Mouse (Mus musculus) liver, embryonic 13.5 days (tissue): Measurements from ENCODE around the gene Gm7358. TPM values are rescaled to one million over a fixed set of nuclear protein-coding genes. Genes with fewer than 3 reads are reported as not detected.
"Not testable (repeated sequence)": the region's sequence is repeated elsewhere in the genome, so short reads cannot be mapped to it uniquely, and the experiment has no call there.

Experiments
- ATAC-seq: fragments of 200-750 bp; cut with Nextera tagmentation; 2 replicates; pipeline ENCODE4 v1.8.0; 2017; ENCODE audit warnings: low read depth, mild to moderate bottlenecking, moderate number of reproducible peaks, moderate library complexity
- DNase-seq: peaks from one replicate; pipeline ENCODE4 v3.0.0; 2022
- H3K27ac ChIP-seq: fragments of 300-500 bp; sonication (generic); 2 replicates; pipeline ENCODE4 v1.5.1; 2015; ENCODE audit warnings: moderate library complexity, mild to moderate bottlenecking, inconsistent platforms
- H3K27me3 ChIP-seq: fragments of 300-500 bp; sonication (generic); 2 replicates; pipeline ENCODE4 v1.6.1; 2015; ENCODE audit warnings: mild to moderate bottlenecking, inconsistent platforms
- H3K36me3 ChIP-seq: fragments of 300-500 bp; sonication (generic); 2 replicates; pipeline ENCODE4 v1.6.1; 2015; ENCODE audit warnings: mild to moderate bottlenecking, inconsistent platforms
- H3K4me1 ChIP-seq: fragments of 300-500 bp; sonication (generic); replicated peaks from 2 replicates; pipeline ENCODE4 v1.6.1; 2015; ENCODE audit warnings: inconsistent platforms
- H3K4me2 ChIP-seq: fragments of 300-500 bp; sonication (generic); 2 replicates; pipeline ENCODE4 v1.6.1; 2015; ENCODE audit warnings: inconsistent platforms, mild to moderate bottlenecking, moderate library complexity
- H3K4me3 ChIP-seq: fragments of 300-500 bp; sonication (generic); replicated peaks from 2 replicates; pipeline ENCODE4 v1.5.1; 2015; ENCODE audit warnings: mild to moderate bottlenecking, inconsistent platforms
- H3K9ac ChIP-seq: fragments of 300-500 bp; sonication (generic); 2 replicates; pipeline ENCODE4 v1.6.1; 2015; ENCODE audit warnings: mild to moderate bottlenecking, inconsistent platforms
- H3K9me3 ChIP-seq: fragments of 300-500 bp; sonication (generic); replicated peaks from 2 replicates; pipeline ENCODE4 v1.6.1; 2016; ENCODE audit warnings: inconsistent platforms
- WGBS: fragments of 180-500 bp; shearing (Covaris S2); methylation state at CpG from one replicate; pipeline ENCODE4 v1.1.7; 2015; ENCODE audit not compliant: insufficient replicate concordance; 5-methylcytosine and 5-hydroxymethylcytosine counted together
- polyA plus RNA-seq: library from polyadenylated mRNA; unstranded; fragments of >200 nt; fragmentation: Nextera tagmentation; extraction: Ambion mirVana; gene quantifications from 2 replicates; pipeline ENCODE4 v1.2.1, GENCODE M21; 2015

The Gm7358 gene
- not detected in 2 replicates for polyA plus RNA-seq

GRCm38 (mm10) chr17:14059431-14059830 lies at the start of gene Gm7358:
Gm7358 (minus strand) TSS chr17:14059531.
- ATAC-seq, H3K27ac ChIP-seq, H3K9me3 ChIP-seq, H3K4me3 ChIP-seq, H3K27me3 ChIP-seq, H3K4me1 ChIP-seq, H3K9ac ChIP-seq, H3K36me3 ChIP-seq, H3K4me2 ChIP-seq, DNase-seq: not testable (repeated sequence)
- 44% methylated on average over 1 of the region's 2 CpGs for WGBS

DNA sequence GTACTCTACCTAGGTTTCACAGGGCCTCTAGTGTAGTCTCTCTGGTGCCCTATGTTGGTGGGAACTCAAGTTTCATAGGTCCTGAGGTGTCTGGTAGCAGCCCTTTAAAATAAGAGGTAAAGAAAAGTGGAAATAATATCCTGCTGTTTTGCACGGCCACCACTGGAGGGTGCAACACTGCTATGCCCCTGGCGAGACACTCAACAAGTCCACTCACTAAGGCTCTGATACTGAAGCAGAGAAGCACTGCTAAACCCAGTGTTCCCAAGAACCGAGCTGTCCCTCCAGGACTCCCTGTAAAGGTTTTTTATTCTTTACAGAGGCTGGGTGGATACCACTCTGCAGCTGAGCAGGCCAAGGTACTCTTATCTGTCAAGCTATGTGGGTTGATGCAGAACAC lies 43.7 kb upstream of the Gm7358 start:
- H3K36me3 ChIP-seq, H3K4me1 ChIP-seq, ATAC-seq, H3K27ac ChIP-seq, H3K9ac ChIP-seq, H3K4me2 ChIP-seq, H3K4me3 ChIP-seq, H3K9me3 ChIP-seq, DNase-seq, H3K27me3 ChIP-seq: not testable (repeated sequence)
- WGBS, result 15% methylated on average over 3 of the region's 3 CpGs

- not testable (repeated sequence) for H3K4me3 ChIP-seq, H3K27ac ChIP-seq, H3K4me1 ChIP-seq, DNase-seq, H3K4me2 ChIP-seq, H3K36me3 ChIP-seq, H3K9ac ChIP-seq, H3K27me3 ChIP-seq, ATAC-seq, H3K9me3 ChIP-seq
- 6% methylated on average over 1 of the region's 1 CpGs for WGBS
Observed at GRCm38 (mm10) chr17:14101446-14101980, 42.2 kb upstream of the Gm7358 start.

DNA sequence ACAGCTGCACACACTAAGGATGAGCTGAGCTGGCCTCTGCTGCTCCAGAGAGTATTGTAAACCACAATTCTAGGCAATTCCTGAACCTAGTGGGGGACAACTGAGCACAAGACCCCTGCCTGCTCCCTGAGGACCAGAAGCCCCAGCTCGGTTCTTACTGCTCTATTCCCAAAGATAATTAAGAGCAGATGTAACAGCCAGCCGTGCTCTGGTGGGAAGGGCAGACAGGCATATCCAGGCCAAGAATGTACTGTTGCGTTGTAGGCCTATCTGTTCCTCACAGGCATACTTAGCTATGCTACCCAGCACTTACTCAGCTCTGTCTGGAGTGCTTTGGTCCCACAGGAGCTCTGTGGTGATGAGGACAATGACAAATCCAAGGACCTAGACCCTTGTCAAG lies 40.6 kb upstream of the Gm7358 start:
- H3K9me3 ChIP-seq, H3K4me2 ChIP-seq, H3K4me3 ChIP-seq, ATAC-seq, H3K27ac ChIP-seq, DNase-seq, H3K9ac ChIP-seq, H3K36me3 ChIP-seq, H3K27me3 ChIP-seq, H3K4me1 ChIP-seq: not testable (repeated sequence)
- 53% methylated on average over 3 of the region's 3 CpGs for WGBS

- peak; percentile 54 for ATAC-seq
Observed at GRCm38 (mm10) chr17:14094165-14094564, 34.8 kb upstream of the Gm7358 start.

DNA sequence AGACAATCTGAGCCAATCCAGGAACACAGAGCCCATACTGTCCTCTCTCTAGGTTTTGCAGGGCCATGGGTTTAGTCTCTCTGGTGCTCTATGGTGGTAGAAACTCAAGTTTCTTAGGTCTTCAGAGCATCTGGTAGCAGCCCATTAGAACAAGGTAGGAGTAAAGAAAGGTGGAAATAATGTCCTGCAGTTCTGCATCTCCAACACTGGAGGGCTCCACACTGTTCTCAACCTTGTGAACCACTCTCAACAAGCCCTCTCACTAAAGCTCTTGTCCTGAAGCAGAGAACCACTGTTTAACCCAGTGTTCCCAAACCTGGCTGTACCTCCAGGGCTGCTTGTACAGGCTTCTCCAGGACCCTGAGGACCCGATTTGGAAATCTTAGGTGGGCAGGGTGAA lies 27.3 kb upstream of the Gm7358 start:
- not testable (repeated sequence) for H3K4me2 ChIP-seq, H3K27me3 ChIP-seq, H3K27ac ChIP-seq, DNase-seq, H3K9me3 ChIP-seq, H3K4me1 ChIP-seq, ATAC-seq, H3K4me3 ChIP-seq, H3K9ac ChIP-seq, H3K36me3 ChIP-seq
- WGBS, result 13% methylated on average over 1 of the region's 1 CpGs

More at GRCm38 (mm10) chr17:14094165-14094564, 34.8 kb upstream of the Gm7358 start:
- not testable (repeated sequence) for DNase-seq, H3K9me3 ChIP-seq, H3K4me2 ChIP-seq, H3K36me3 ChIP-seq, H3K4me1 ChIP-seq, H3K27ac ChIP-seq, H3K27me3 ChIP-seq, H3K9ac ChIP-seq, H3K4me3 ChIP-seq
- WGBS, result 21% methylated on average over 3 of the region's 7 CpGs

DNA sequence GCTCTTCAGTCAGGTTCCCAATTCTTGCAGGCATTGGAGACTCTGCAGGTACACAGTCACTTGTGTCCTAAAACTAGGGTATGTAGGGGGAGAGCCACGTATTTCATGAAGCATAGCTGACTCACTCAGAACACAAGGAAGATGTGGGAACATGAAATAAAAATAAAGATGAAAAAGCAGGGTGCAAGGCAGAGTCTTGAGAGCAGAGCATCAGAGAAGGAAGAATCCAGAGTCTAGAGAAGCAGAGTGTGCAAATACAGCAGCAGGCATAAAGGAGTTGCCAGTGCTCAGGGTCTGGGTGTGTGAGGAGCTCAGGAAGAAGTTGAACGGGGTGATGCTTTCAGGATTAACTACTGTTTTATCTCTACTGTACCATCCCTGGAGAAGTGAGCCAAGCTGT lies 17.5 kb downstream of the Gm7358 start:
- not testable (repeated sequence) for DNase-seq, H3K27ac ChIP-seq, H3K36me3 ChIP-seq, H3K4me3 ChIP-seq, H3K9me3 ChIP-seq, ATAC-seq, H3K27me3 ChIP-seq, H3K9ac ChIP-seq, H3K4me1 ChIP-seq, H3K4me2 ChIP-seq
- WGBS, result 72% methylated on average over 1 of the region's 2 CpGs

GRCm38 (mm10) chr17:14037012-14037411 lies 22.3 kb downstream of the Gm7358 start:
- DNase-seq, H3K4me3 ChIP-seq, H3K4me2 ChIP-seq, H3K9ac ChIP-seq, ATAC-seq, H3K36me3 ChIP-seq, H3K27ac ChIP-seq, H3K27me3 ChIP-seq, H3K9me3 ChIP-seq, H3K4me1 ChIP-seq: not testable (repeated sequence)
- WGBS, result 25% methylated on average over 1 of the region's 2 CpGs

GRCm38 (mm10) chr17:14036113-14036512 lies 23.2 kb downstream of the Gm7358 start:
- not testable (repeated sequence) for H3K9me3 ChIP-seq, ATAC-seq, H3K27me3 ChIP-seq, DNase-seq, H3K4me2 ChIP-seq, H3K27ac ChIP-seq, H3K36me3 ChIP-seq, H3K4me3 ChIP-seq, H3K4me1 ChIP-seq, H3K9ac ChIP-seq
- 70% methylated on average over 4 of the region's 4 CpGs for WGBS

Other genes starting within 250 kb of the Gm7358 start
- gene Gm7168, start 111.2 kb downstream of the Gm7358 start, polyA plus RNA-seq, result not detected in 2 replicates
- not detected in 2 replicates for gene Gm7356, start 55.8 kb downstream of the Gm7358 start, polyA plus RNA-seq
- gene Dact2, start 144.8 kb upstream of the Gm7358 start, polyA plus RNA-seq, result 0.54 and 0.68 TPM in 2 replicates
- 4.6 TPM in 2 replicates for gene Smoc2, start 220.0 kb upstream of the Gm7358 start, polyA plus RNA-seq